Mouse (Mus musculus): ENCODE measurements around the gene Rap1gap2. TPM values are rescaled to one million over a fixed set of nuclear protein-coding genes. Genes with fewer than 3 reads are reported as not detected.

The Rap1gap2 gene
- total and polyA plus RNA-seq, 3 experiments = 55.4 to 79.8 (median 76.6) TPM

- Histone ChIP-seq H3K36me3 (replicated peaks in 1 of 2; ENCODE audit: control insufficient read depth in 1 of 2, insufficient read depth in 1 of 2, low read length in 1 of 2) (peaks cover 92 to 100% of the 10 kb centered on the region in 2 experiments), H3K9ac (ENCODE audit: insufficient read depth, low read depth) (no peak overlapping the region), H3K79me2 (replicated peaks; ENCODE audit: control insufficient read depth, extremely low read depth, insufficient read depth, poor library complexity, severe bottlenecking) (no peaks in the 10 kb centered on the region), H3K4me2 (ENCODE audit: insufficient read depth, low read depth, poor library complexity, severe bottlenecking) (no peak overlapping the region), H3K4me3 (replicated peaks in 1 of 3; ENCODE audit: low read depth in 2 of 3, low read length in 2 of 3, poor library complexity in 1 of 3) (no peak overlapping the region), H3K27ac (ENCODE audit: insufficient read depth, low read depth) (no peak overlapping the region), H3K4me1 (ENCODE audit: control insufficient read depth in 1 of 2, insufficient read depth in 2 of 2) (no peaks in the 10 kb centered on the region), H3K9me3 (replicated peaks; ENCODE audit: low read length) (no peaks in the 10 kb centered on the region), H3K27me3 (replicated peaks) (no peaks in the 10 kb centered on the region)
- in situ Hi-C loops (cut with MboI; ENCODE audit: low pct_ligation_motif_present, low pct_unique_long_range_greater_than_20kb, low sequenced_read_pairs) = no loop called here
- no peak for DNase-seq (ENCODE audit: extremely low read depth)
- TF ChIP-seq IRF4 (IDR thresholded peaks at IDR 0.05; ENCODE audit: low read depth, low read length) (no peak), BHLHE40 (IDR thresholded peaks at IDR 0.05; ENCODE audit: low read depth, low read length) (no peak), CHD1 (IDR thresholded peaks at IDR 0.05; ENCODE audit: low read depth, low read length) (no peak), E2F4 (IDR thresholded peaks at IDR 0.05; ENCODE audit: insufficient replicate concordance, low read depth, low read length) (no peak), CTCF (conservative IDR thresholded peaks at IDR 0.05 in 1 of 2, IDR thresholded peaks at IDR 0.05 in 1 of 2; ENCODE audit: low read depth in 2 of 2, low read length in 2 of 2) (no peak)
- dilution Hi-C loops (cut with MboI; ENCODE audit: extremely low pct_ligation_motif_present, extremely low pct_unique_long_range_greater_than_20kb, low sequenced_read_pairs) = no loop called here
These were observed 198.3 kb downstream of the Rap1gap2 start for GRCm38 (mm10) chr11:74412462-74412861.

- DNase-seq (ENCODE audit: extremely low read depth) = no peak
- Histone ChIP-seq H3K79me2 (replicated peaks; ENCODE audit: control insufficient read depth, extremely low read depth, insufficient read depth, poor library complexity, severe bottlenecking) (no peaks in the 10 kb centered on the region), H3K4me3 (replicated peaks in 1 of 3; ENCODE audit: low read depth in 2 of 3, low read length in 2 of 3, poor library complexity in 1 of 3) (no peak overlapping the region), H3K9ac (ENCODE audit: insufficient read depth, low read depth) (no peak overlapping the region), H3K4me1 (ENCODE audit: control insufficient read depth in 1 of 2, insufficient read depth in 2 of 2) (no peaks in the 10 kb centered on the region), H3K27me3 (replicated peaks) (no peaks in the 10 kb centered on the region), H3K9me3 (replicated peaks; ENCODE audit: low read length) (no peaks in the 10 kb centered on the region), H3K27ac (ENCODE audit: insufficient read depth, low read depth) (no peak overlapping the region), H3K4me2 (ENCODE audit: insufficient read depth, low read depth, poor library complexity, severe bottlenecking) (no peak overlapping the region), H3K36me3 (replicated peaks in 1 of 2; ENCODE audit: control insufficient read depth in 1 of 2, insufficient read depth in 1 of 2, low read length in 1 of 2) (peaks cover 94 to 100% of the 10 kb centered on the region in 2 experiments)
- no peak for TF ChIP-seq ZC3H11A (IDR thresholded peaks at IDR 0.05; ENCODE audit: low read depth, low read length)
- TF ChIP-seq SMC3 (IDR thresholded peaks at IDR 0.05; ENCODE audit: low read depth, low read length) = no peak
- TF ChIP-seq CHD1 (IDR thresholded peaks at IDR 0.05; ENCODE audit: low read depth, low read length) = no peak
- no peak for TF ChIP-seq POLR2A (IDR thresholded peaks at IDR 0.05; ENCODE audit: low read depth, low read length)
- dilution Hi-C loops (cut with MboI; ENCODE audit: extremely low pct_ligation_motif_present, extremely low pct_unique_long_range_greater_than_20kb, low sequenced_read_pairs) = no loop called here
- in situ Hi-C loops (cut with MboI; ENCODE audit: low pct_ligation_motif_present, low pct_unique_long_range_greater_than_20kb, low sequenced_read_pairs) = no loop called here
These were observed 198.8 kb downstream of the Rap1gap2 start for GRCm38 (mm10) chr11:74411943-74412342.

DNA sequence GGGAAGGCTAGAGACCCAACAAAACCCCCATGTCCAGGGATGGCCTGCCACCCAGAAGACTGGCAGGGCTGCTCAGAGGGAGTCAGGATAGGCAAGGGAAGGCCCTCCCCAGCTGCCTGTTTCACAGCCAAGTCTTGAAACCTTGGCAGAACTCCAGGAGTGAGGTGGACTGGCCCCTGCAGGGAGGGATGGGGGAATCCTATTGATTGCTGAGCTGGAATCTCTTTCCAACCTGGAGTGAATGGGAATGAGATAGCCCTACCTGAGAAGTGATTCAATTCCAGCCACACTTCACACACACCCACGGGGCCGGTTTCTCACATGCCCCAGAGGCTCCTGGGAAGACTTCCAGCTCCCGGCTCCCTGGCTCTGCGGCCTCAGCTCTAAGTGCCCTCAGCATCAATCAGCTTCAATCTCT, 200.9 kb downstream of the Rap1gap2 start:
- no peaks in the 10 kb centered on the region for H3K79me2 ChIP-seq (replicated peaks; ENCODE audit: control insufficient read depth, extremely low read depth, insufficient read depth, poor library complexity, severe bottlenecking)
- in situ Hi-C loops (cut with MboI; ENCODE audit: low pct_ligation_motif_present, low pct_unique_long_range_greater_than_20kb, low sequenced_read_pairs) (no loop called here), dilution Hi-C loops (cut with MboI; ENCODE audit: extremely low pct_ligation_motif_present, extremely low pct_unique_long_range_greater_than_20kb, low sequenced_read_pairs) (no loop called here)
- no peak overlapping the region for H3K4me3 ChIP-seq (replicated peaks in 1 of 3; ENCODE audit: low read depth in 2 of 3, low read length in 2 of 3, poor library complexity in 1 of 3)
- H3K36me3 ChIP-seq (replicated peaks in 1 of 2; ENCODE audit: control insufficient read depth in 1 of 2, insufficient read depth in 1 of 2, low read length in 1 of 2) = peaks cover 93 to 100% of the 10 kb centered on the region in 2 experiments
- DNase-seq (ENCODE audit: extremely low read depth) = no peak
- peaks cover 0 to 21% of the 10 kb centered on the region in 2 experiments; a peak in 2 of 4 replicates for H3K4me1 ChIP-seq (ENCODE audit: control insufficient read depth in 1 of 2, insufficient read depth in 2 of 2)
- H3K27me3 ChIP-seq (replicated peaks) = no peaks in the 10 kb centered on the region
- H3K9ac ChIP-seq (ENCODE audit: insufficient read depth, low read depth) = no peak overlapping the region
- H3K9me3 ChIP-seq (replicated peaks; ENCODE audit: low read length) = no peaks in the 10 kb centered on the region
- H3K4me2 ChIP-seq (ENCODE audit: insufficient read depth, low read depth, poor library complexity, severe bottlenecking) = no peak overlapping the region
- no peak for TF ChIP-seq POLR2A (IDR thresholded peaks at IDR 0.05; ENCODE audit: low read depth, low read length)
- no peak for TF ChIP-seq UBTF (IDR thresholded peaks at IDR 0.05; ENCODE audit: low read depth, low read length)
- TF ChIP-seq RAD21 (IDR thresholded peaks at IDR 0.05; ENCODE audit: low read depth, low read length) = no peak
- no peak for TF ChIP-seq NRF1 (IDR thresholded peaks at IDR 0.05; ENCODE audit: low read depth, low read length)
- no peak for TF ChIP-seq ELF1 (IDR thresholded peaks at IDR 0.05; ENCODE audit: low read depth, low read length)
- no peak for TF ChIP-seq ZC3H11A (IDR thresholded peaks at IDR 0.05; ENCODE audit: low read depth, low read length)
- TF ChIP-seq MAZ (IDR thresholded peaks at IDR 0.05; ENCODE audit: low read depth, low read length) = no peak
- H3K27ac ChIP-seq (ENCODE audit: insufficient read depth, low read depth) = no peak overlapping the region
